Mouse (Mus musculus) gastrocnemius, adult 2 months (tissue): ENCODE measurements around the gene Mrps24. TPM values are rescaled to one million over a fixed set of nuclear protein-coding genes. Genes with fewer than 3 reads are reported as not detected.
A peak's percentile ranks its signal among the peaks of the same experiment; 100 is the strongest.

Source experiments
- DNase-seq: peaks from one replicate; pipeline ENCODE4 v3.0.0; 2022
- H3K27ac ChIP-seq: fragments of 200-600 bp; 2 replicates; pipeline ENCODE4 v1.8.1; 2022; ENCODE audit warnings: mild to moderate bottlenecking
- H3K4me3 ChIP-seq: fragments of 200-600 bp; 2 replicates; pipeline ENCODE4 v1.8.1; 2022; ENCODE audit warnings: mild to moderate bottlenecking, moderate library complexity
- CTCF ChIP-seq: fragments of 200-600 bp; IDR thresholded peaks from 2 replicates; pipeline ENCODE4 v1.8.1; 2022; ENCODE audit warnings: antibody characterized with exemption, mild to moderate bottlenecking, moderate library complexity
- intact Hi-C: fragments of 180-260 bp; cut with DNase I; formaldehyde crosslinking; loops from one replicate; pipeline ENCODE4 v1.15.1; 2025
- total RNA-seq, 2 experiments: library from RNA; stranded (reverse); gene quantifications; 2 replicates each; pipeline ENCODE4 v1.2.3; 2021

Mrps24 gene
- total RNA-seq, 2 experiments from 2014 or later = 92.2 to 109 TPM

DNA sequence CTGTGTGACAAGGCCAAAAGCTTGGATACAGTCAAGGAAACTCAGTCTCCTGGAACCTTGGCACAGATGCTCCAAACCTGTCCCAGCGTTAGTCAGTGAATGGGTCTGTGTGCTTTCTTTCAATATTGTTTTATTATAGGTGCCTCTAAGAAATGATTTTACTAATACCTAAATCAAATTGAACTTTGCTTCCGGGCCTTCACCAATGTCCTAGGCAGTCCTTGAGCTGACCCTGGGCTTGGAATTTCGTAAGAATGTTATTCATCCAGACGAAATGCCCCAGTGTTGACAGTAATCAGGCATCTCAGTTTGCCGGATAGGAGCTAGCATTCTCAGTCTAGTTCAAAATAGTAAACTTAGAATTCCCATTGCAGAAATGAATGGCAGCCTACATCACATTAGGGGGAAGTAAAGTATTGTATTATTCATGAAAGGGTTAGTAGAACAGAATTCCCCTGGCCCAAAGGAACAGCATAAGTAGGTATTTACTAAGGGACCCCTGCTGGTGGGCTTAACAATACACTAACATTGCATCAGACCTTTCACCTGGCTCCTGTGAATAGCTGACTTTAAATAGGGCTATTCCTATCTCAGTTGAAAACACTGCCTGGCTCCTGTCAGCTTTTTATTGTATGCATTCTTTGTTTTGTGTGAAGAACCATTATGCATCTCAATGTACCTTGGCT, 13.1 kb downstream of the Mrps24 start:
- intact Hi-C loops = loop anchor here (10.0 kb wide), 1 partner anchor 418 kb away; no protein-coding TSS in a partner anchor
- no peak for DNase-seq
- H3K4me3 ChIP-seq = no peak overlapping the region
- no peak overlapping the region for H3K27ac ChIP-seq
- no peak for TF ChIP-seq CTCF

DNA sequence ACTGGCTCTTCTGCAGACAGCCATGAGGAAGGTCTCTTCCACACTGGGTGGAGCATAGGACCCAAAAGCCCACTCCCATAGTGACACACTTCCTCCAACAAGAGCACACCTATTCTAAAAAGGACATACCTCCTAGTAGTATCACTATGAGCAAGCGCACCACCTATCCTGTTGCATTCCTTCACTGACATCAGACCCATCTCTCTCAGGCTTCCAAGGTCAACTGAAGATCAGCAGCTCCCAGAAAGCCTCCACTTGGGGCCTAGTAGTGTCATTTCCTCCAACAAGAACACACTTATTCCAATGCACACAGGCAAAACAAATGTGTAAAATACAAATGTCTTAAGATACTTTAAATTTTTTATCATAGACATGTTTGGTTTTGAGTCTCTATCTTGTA, 13.7 kb downstream of the Mrps24 start:
- DNase-seq = no peak
- TF ChIP-seq CTCF = no peak
- no peak overlapping the region for H3K27ac ChIP-seq
- intact Hi-C loops = loop anchor here (10.0 kb wide), 1 partner anchor 417 kb away; no protein-coding TSS in a partner anchor
- H3K4me3 ChIP-seq = no peak overlapping the region

DNA sequence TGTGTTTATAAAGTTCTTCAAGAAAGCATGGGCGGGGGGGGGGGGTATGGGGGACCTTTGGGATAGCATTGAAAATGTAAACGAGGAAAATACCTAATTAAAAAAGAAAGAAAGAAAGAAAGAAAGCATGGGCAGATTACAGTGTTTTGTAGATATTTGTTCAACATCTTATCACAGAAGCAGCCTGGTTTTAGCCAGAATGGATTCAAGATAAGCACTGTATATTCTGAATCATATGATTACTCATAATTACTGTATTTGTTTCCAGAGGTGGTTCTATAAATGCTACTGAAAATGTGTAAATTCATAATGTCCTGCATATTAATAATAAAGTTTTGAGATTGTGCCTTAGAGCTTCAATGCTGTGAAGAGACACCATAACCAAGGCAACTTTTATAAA, 14.2 kb downstream of the Mrps24 start:
- no peak for TF ChIP-seq CTCF
- intact Hi-C loops = loop anchor here (10.0 kb wide), 1 partner anchor 416 kb away; no protein-coding TSS in a partner anchor
- no peak for DNase-seq
- no peak overlapping the region for H3K27ac ChIP-seq
- H3K4me3 ChIP-seq = no peak overlapping the region

DNA sequence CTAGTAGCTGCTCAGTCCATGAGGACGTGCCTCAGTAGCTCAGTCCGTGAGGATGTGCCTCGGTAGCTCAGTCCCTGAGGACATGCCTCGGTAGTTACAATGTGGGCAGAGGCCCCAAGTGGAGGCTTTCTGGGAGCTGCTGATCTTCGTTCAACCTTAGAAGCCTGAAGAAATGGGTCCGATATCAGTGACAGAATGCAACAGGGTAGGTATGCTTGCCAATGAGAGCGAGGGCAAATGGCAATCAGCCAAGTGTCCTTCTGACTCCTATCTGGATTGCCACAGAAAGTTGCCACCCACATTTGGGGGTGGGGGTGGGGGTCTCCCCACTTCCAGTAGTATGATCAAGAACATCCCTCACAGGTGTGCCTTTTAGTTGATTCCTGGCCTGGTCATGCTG, 14.7 kb downstream of the Mrps24 start:
- TF ChIP-seq CTCF = no peak
- no peak for DNase-seq
- Histone ChIP-seq H3K4me3 (no peak overlapping the region), H3K27ac (no peak overlapping the region)
- intact Hi-C loops = loop anchor here (10.0 kb wide), 1 partner anchor 416 kb away; no protein-coding TSS in a partner anchor

DNA sequence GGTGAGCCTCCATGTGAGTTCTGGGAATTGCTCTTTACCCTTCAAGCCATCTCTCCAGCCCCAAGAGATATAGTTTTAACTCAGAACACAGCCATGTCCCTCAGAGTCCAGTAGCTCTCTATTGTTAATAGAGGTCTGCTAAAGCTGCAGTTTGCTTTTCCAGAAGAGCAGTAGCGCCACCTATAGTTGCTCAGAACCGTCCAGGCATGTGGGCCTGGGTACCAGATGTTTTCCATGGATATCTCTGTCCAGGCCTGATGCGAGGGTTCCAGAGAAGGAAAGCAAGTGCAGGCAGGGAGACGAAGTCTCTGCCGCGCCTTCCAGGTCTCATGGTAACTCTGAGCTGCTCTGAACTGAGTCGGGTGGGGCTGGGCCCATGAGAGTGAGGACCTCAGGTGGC, 23.7 kb downstream of the Mrps24 start:
- peak; percentile 71 for TF ChIP-seq CTCF
- no peak overlapping the region for H3K27ac ChIP-seq
- intact Hi-C loops = loop anchor here (2.0 kb wide), 1 partner anchor 207 kb away; no protein-coding TSS in a partner anchor
- no peak overlapping the region for H3K4me3 ChIP-seq
- peak; percentile 45 for DNase-seq

DNA sequence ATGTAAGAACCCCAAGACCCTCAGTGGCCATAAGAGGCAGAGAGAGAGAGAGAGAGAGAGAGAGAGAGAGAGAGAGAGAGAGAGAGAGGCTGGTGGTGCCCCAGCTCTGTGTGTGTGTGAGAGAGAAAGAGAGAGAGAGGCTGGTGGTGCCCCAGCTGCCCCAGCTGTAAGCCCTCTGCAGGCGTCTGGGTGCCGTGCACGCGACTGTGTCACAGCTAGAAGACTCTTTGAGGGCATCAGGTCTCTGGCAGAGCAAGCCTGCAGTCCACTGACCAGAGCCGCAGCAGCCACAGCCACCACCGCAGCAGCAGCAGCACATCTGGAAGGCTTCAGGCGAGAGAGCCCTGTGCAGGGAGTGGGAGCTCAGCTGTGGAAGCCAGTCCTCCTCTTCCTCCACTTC, 31.2 kb downstream of the Mrps24 start:
- H3K4me3 ChIP-seq = no peak overlapping the region
- DNase-seq = no peak
- intact Hi-C loops = no loop called here
- TF ChIP-seq CTCF = no peak
- H3K27ac ChIP-seq = no peak overlapping the region

DNA sequence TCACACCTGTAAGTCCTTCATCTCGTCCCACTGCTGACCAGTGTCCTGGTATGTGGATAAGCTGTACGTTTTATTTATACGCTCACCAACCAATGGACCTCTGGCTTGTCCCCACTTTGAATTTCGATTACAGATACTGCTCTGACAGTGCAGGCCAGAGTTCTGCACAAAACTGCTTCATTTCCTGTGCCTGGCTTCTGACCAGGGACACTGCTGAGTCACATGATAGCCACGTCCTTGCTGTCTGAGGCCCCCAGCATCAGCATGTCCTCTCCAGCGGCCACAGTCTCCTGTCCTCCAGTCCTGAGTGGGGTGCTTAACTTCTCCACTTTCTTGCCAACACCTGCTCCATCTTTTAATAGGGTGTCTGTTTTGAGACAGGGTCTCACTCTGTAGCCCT, 32.9 kb downstream of the Mrps24 start:
- Histone ChIP-seq H3K27ac (no peak overlapping the region), H3K4me3 (no peak overlapping the region)
- DNase-seq = no peak
- TF ChIP-seq CTCF = no peak
- intact Hi-C loops = no loop called here

Other genes starting within 250 kb of the Mrps24 start
- 10 to 100 TPM; 64.5 to 70.5 TPM for gene Xbp1, start 195.0 kb downstream of the Mrps24 start, total RNA-seq
- gene Ccdc117, start 173.5 kb downstream of the Mrps24 start, total RNA-seq = 10 to 100 TPM; 16.3 to 30.0 TPM
- not detected for gene Ankrd36, start 146.0 kb downstream of the Mrps24 start, total RNA-seq
- 10 to 100 TPM; 42.2 to 48.9 TPM for gene Urgcp, start 46.7 kb upstream of the Mrps24 start, total RNA-seq
- 10 to 100 TPM; 10.7 to 14.0 TPM for gene Dbnl, start 72.8 kb upstream of the Mrps24 start, total RNA-seq
- 1,000 to 10,000 TPM; 2,835 to 2,943 TPM for gene Pgam2, start 88.1 kb upstream of the Mrps24 start, total RNA-seq
- gene Polm, start 122.3 kb upstream of the Mrps24 start, total RNA-seq = 1 to 10 TPM; 1.7 to 3.1 TPM
- gene Aebp1, start 146.3 kb upstream of the Mrps24 start, total RNA-seq = 10 to 100 TPM; 52.8 to 72.3 TPM
- 10 to 100 TPM; 39.7 to 48.5 TPM for gene Pold2, start 162.6 kb upstream of the Mrps24 start, total RNA-seq
- not detected for gene Myl7, start 183.1 kb upstream of the Mrps24 start, total RNA-seq
- gene Gck, start 234.4 kb upstream of the Mrps24 start, total RNA-seq = 1 to 10 TPM; 1.8 to 7.8 TPM
- gene Ykt6, start 240.0 kb upstream of the Mrps24 start, total RNA-seq = 10 to 100 TPM; 37.0 to 46.7 TPM